Mouse (Mus musculus) CH12.LX (cell line): Measurements from ENCODE around the gene Ppara. TPM values are rescaled to one million over a fixed set of nuclear protein-coding genes. Genes with fewer than 3 reads are reported as not detected.

Experiments used
- DNase-seq: peaks from one replicate; pipeline ENCODE4 v3.0.0-alpha.2; 2013; ENCODE audit errors: extremely low read depth
- H3K27ac ChIP-seq: 2 replicates; pipeline ENCODE4 v1.5.1; 2012; ENCODE audit warnings: low read depth, mild to moderate bottlenecking, control low read depth, moderate library complexity; ENCODE audit not compliant: insufficient read depth
- H3K27me3 ChIP-seq: replicated peaks from 2 replicates; pipeline ENCODE3; 2012; ENCODE audit warnings: inconsistent platforms
- H3K36me3 ChIP-seq, 2 experiments: replicated peaks in 1 of 2; 2 replicates each; pipeline versions ENCODE3 to v1.6.1; 2012; ENCODE audit warnings: inconsistent platforms in 1 of 2, low read length in 1 of 2, mild to moderate bottlenecking in 1 of 2, mixed read lengths in 1 of 2, moderate library complexity in 1 of 2; ENCODE audit not compliant: control insufficient read depth in 1 of 2, insufficient read depth in 1 of 2
- H3K4me1 ChIP-seq, 2 experiments: 2 replicates each; pipeline ENCODE4 v1.6.1; 2012; ENCODE audit warnings: inconsistent platforms in 1 of 2, moderate library complexity in 1 of 2; ENCODE audit not compliant: insufficient read depth in 2 of 2, control insufficient read depth in 1 of 2
- H3K4me2 ChIP-seq: 2 replicates; pipeline ENCODE4 v1.6.1; 2012; ENCODE audit warnings: low read depth, mild to moderate bottlenecking, control low read depth; ENCODE audit not compliant: poor library complexity, insufficient read depth, severe bottlenecking
- H3K4me3 ChIP-seq, 3 experiments: fragments of 150-350 bp in 1 of 3; sonication (generic) in 1 of 3; replicated peaks in 1 of 3; 2 replicates each; pipeline versions ENCODE3 to v1.5.1; 2011 to 2012; ENCODE audit warnings: low read depth in 2 of 3, low read length in 2 of 3, mild to moderate bottlenecking in 2 of 3, moderate library complexity in 2 of 3, control low read depth in 1 of 3, improper control_type of control experiment in 1 of 3, inconsistent platforms in 1 of 3, mixed read lengths in 1 of 3; ENCODE audit not compliant: poor library complexity in 1 of 3
- H3K79me2 ChIP-seq: replicated peaks from 2 replicates; pipeline ENCODE4 v1.6.1; 2012; ENCODE audit warnings: mild to moderate bottlenecking, moderate library complexity; ENCODE audit not compliant: control insufficient read depth, poor library complexity, insufficient read depth, severe bottlenecking; ENCODE audit errors: extremely low read depth
- H3K9ac ChIP-seq: 2 replicates; pipeline ENCODE4 v1.6.1; 2012; ENCODE audit warnings: low read depth, mild to moderate bottlenecking, control low read depth, moderate library complexity; ENCODE audit not compliant: insufficient read depth
- H3K9me3 ChIP-seq: replicated peaks from 2 replicates; pipeline ENCODE3; 2012; ENCODE audit warnings: low read length, inconsistent platforms, mixed read lengths
- BHLHE40 ChIP-seq: IDR thresholded peaks from 2 replicates; pipeline ENCODE4 v1.6.1; 2011; ENCODE audit warnings: mild to moderate bottlenecking, low read depth, low read length, improper control_type of control experiment
- CHD1 ChIP-seq: IDR thresholded peaks from 2 replicates; pipeline ENCODE4 v1.6.1; 2012; ENCODE audit warnings: low read depth, low read length, improper control_type of control experiment, inconsistent platforms
- CHD2 ChIP-seq: IDR thresholded peaks from 2 replicates; pipeline ENCODE4 v1.6.1; 2011; ENCODE audit warnings: low read length, improper control_type of control experiment
- ELF1 ChIP-seq: IDR thresholded peaks from 2 replicates; pipeline ENCODE4 v1.6.1; 2014; ENCODE audit warnings: low read depth, mild to moderate bottlenecking, inconsistent platforms, low read length, improper control_type of control experiment
- EP300 ChIP-seq: IDR thresholded peaks from 2 replicates; pipeline ENCODE4 v1.6.1; 2011; ENCODE audit warnings: low read length, improper control_type of control experiment
- ETS1 ChIP-seq: conservative IDR thresholded peaks from 2 replicates; pipeline ENCODE4 v1.6.1; 2012; ENCODE audit warnings: low read depth, mild to moderate bottlenecking, inconsistent platforms, low read length, improper control_type of control experiment, moderate library complexity
- IRF4 ChIP-seq: IDR thresholded peaks from 2 replicates; pipeline ENCODE4 v1.6.1; 2014; ENCODE audit warnings: low read depth, mild to moderate bottlenecking, inconsistent platforms, low read length, improper control_type of control experiment
- JUN ChIP-seq: IDR thresholded peaks from 2 replicates; pipeline ENCODE4 v1.6.1; 2011; ENCODE audit warnings: low read depth, mild to moderate bottlenecking, low read length, improper control_type of control experiment, moderate library complexity; ENCODE audit not compliant: insufficient read depth
- JUND ChIP-seq: conservative IDR thresholded peaks from 2 replicates; pipeline ENCODE4 v1.6.1; 2011; ENCODE audit warnings: low read depth, low read length, improper control_type of control experiment
- KAT2A ChIP-seq: IDR thresholded peaks from 2 replicates; pipeline ENCODE4 v1.6.1; 2012; ENCODE audit warnings: low read length, improper control_type of control experiment, inconsistent platforms; ENCODE audit not compliant: insufficient replicate concordance
- MAFK ChIP-seq: IDR thresholded peaks from 2 replicates; pipeline ENCODE4 v1.6.1; 2011; ENCODE audit warnings: low read length, improper control_type of control experiment; ENCODE audit not compliant: insufficient replicate concordance
- MAX ChIP-seq: IDR thresholded peaks from 2 replicates; pipeline ENCODE4 v1.6.1; 2011; ENCODE audit warnings: low read length, improper control_type of control experiment
- NELFE ChIP-seq: IDR thresholded peaks from 2 replicates; pipeline ENCODE4 v1.6.1; 2011; ENCODE audit warnings: low read depth, low read length, improper control_type of control experiment
- POLR2AphosphoS2 ChIP-seq: IDR thresholded peaks from 2 replicates; pipeline ENCODE4 v1.6.1; 2011; ENCODE audit warnings: low read depth, low read length, improper control_type of control experiment
- RAD21 ChIP-seq: IDR thresholded peaks from 2 replicates; pipeline ENCODE4 v1.6.1; 2011; ENCODE audit warnings: low read depth, mild to moderate bottlenecking, low read length, improper control_type of control experiment, moderate library complexity
- SIN3A ChIP-seq: IDR thresholded peaks from 2 replicates; pipeline ENCODE4 v1.6.1; 2012; ENCODE audit warnings: low read length, improper control_type of control experiment, inconsistent platforms
- SMC3 ChIP-seq: IDR thresholded peaks from 2 replicates; pipeline ENCODE4 v1.6.1; 2011; ENCODE audit warnings: low read depth, low read length, improper control_type of control experiment
- TBP ChIP-seq: conservative IDR thresholded peaks from 2 replicates; pipeline ENCODE4 v1.6.1; 2011; ENCODE audit warnings: low read depth, low read length, improper control_type of control experiment
- TCF12 ChIP-seq: IDR thresholded peaks from 2 replicates; pipeline ENCODE4 v1.6.1; 2014; ENCODE audit warnings: low read depth, mild to moderate bottlenecking, inconsistent platforms, low read length, improper control_type of control experiment
- USF1 ChIP-seq: IDR thresholded peaks from 2 replicates; pipeline ENCODE4 v1.6.1; 2014; ENCODE audit warnings: low read depth, mild to moderate bottlenecking, inconsistent platforms, low read length, improper control_type of control experiment
- USF2 ChIP-seq: conservative IDR thresholded peaks from 2 replicates; pipeline ENCODE4 v1.6.1; 2011; ENCODE audit warnings: low read depth, low read length, improper control_type of control experiment
- ZC3H11A ChIP-seq: IDR thresholded peaks from 2 replicates; pipeline ENCODE4 v1.6.1; 2012; ENCODE audit warnings: low read depth, mild to moderate bottlenecking, inconsistent platforms, low read length, improper control_type of control experiment
- ZKSCAN1 ChIP-seq: IDR thresholded peaks from 2 replicates; pipeline ENCODE4 v1.6.1; 2012; ENCODE audit warnings: low read depth, inconsistent platforms, low read length, improper control_type of control experiment, borderline replicate concordance
- ZMIZ1 ChIP-seq: IDR thresholded peaks from 2 replicates; pipeline ENCODE4 v1.6.1; 2012; ENCODE audit warnings: low read depth, mild to moderate bottlenecking, inconsistent platforms, low read length, improper control_type of control experiment
- ZNF384 ChIP-seq: IDR thresholded peaks from 2 replicates; pipeline ENCODE4 v1.6.1; 2012; ENCODE audit warnings: low read depth, low read length, improper control_type of control experiment, inconsistent platforms
- dilution Hi-C: fragments of 300-500 bp; cut with MboI; formaldehyde crosslinking; loops from 2 replicates; pipeline ENCODE4 v1.14.3; 2020; ENCODE audit warnings: low sequenced_read_pairs; ENCODE audit not compliant: extremely low pct_unique_long_range_greater_than_20kb, extremely low pct_ligation_motif_present
- in situ Hi-C: fragments of 300-500 bp; cut with MboI; formaldehyde crosslinking; loops from 3 replicates; pipeline ENCODE4 v1.14.3; 2019; ENCODE audit warnings: low sequenced_read_pairs, low pct_ligation_motif_present, low pct_unique_long_range_greater_than_20kb, mixed read lengths
- polyA plus RNA-seq: library from polyadenylated mRNA; unstranded; fragments of >175 nt; gene quantifications from 2 replicates; pipeline ENCODE4 v1.2.1, GENCODE M21; 2012; ENCODE audit warnings: low read depth; ENCODE audit not compliant: insufficient read length
- total RNA-seq, 2 experiments: library from RNA; depleted of rRNA; stranded (reverse); fragments of 300-350 nt in 1 of 2; fragments of >200 nt in 1 of 2; gene quantifications; 2 replicates each; pipeline ENCODE4 v1.2.3; 2012 to 2014

Ppara gene
- total and polyA plus RNA-seq, 3 experiments = not detected

- no peak overlapping the region for H3K4me3 ChIP-seq
- in situ Hi-C loops (loop anchor here (25.0 kb wide), 1 partner anchor 293 kb away; the partner anchor contains the start of gene Celsr1), dilution Hi-C loops (no loop called here)
- no peak overlapping the region for H3K4me2 ChIP-seq
- no peak overlapping the region for H3K27ac ChIP-seq
- no peak for TF ChIP-seq IRF4
- no peak for TF ChIP-seq USF1
- TF ChIP-seq ZMIZ1 = no peak
- no peak for TF ChIP-seq ETS1
- TF ChIP-seq JUN = no peak
- no peak for TF ChIP-seq CHD1
- no peak for TF ChIP-seq POLR2AphosphoS2
- TF ChIP-seq JUND = no peak
- no peak for TF ChIP-seq TBP
- no peak for TF ChIP-seq KAT2A
- no peak for TF ChIP-seq NELFE
- no peak for TF ChIP-seq ZC3H11A
- DNase-seq = no peak
- no peaks in the 10 kb centered on the region for H3K36me3 ChIP-seq
- H3K79me2 ChIP-seq = no peaks in the 10 kb centered on the region
- H3K4me1 ChIP-seq = peaks cover 0 to 6% of the 10 kb centered on the region in 2 experiments; a peak in 2 of 4 replicates
- H3K9me3 ChIP-seq = no peaks in the 10 kb centered on the region
- peaks cover 73% of the 10 kb centered on the region for H3K27me3 ChIP-seq
- no peak overlapping the region for H3K9ac ChIP-seq
These were observed 9.2 kb downstream of the Ppara start for GRCm38 (mm10) chr15:85743946-85744345.

- H3K4me3 ChIP-seq = no peak overlapping the region
- TF ChIP-seq BHLHE40 (no peak), MAFK (no peak), ZKSCAN1 (no peak), IRF4 (no peak), ZNF384 (no peak), JUND (no peak), TBP (no peak), EP300 (no peak), ELF1 (no peak), SIN3A (no peak), USF2 (no peak), SMC3 (no peak), USF1 (no peak), KAT2A (no peak), TCF12 (no peak), CHD2 (no peak), ZMIZ1 (no peak), RAD21 (no peak), MAX (no peak)
- peaks cover 65% of the 10 kb centered on the region for H3K27me3 ChIP-seq
- no peak for DNase-seq
- H3K4me1 ChIP-seq = peaks cover 0 to 10% of the 10 kb centered on the region in 2 experiments; a peak in 2 of 4 replicates
- in situ Hi-C loops (loop anchor here (25.0 kb wide), 1 partner anchor 291 kb away; the partner anchor contains the start of gene Celsr1), dilution Hi-C loops (no loop called here)
- no peak overlapping the region for H3K4me2 ChIP-seq
- no peak overlapping the region for H3K9ac ChIP-seq
- H3K36me3 ChIP-seq = no peaks in the 10 kb centered on the region
- H3K79me2 ChIP-seq = no peaks in the 10 kb centered on the region
- H3K27ac ChIP-seq = no peak overlapping the region
- no peaks in the 10 kb centered on the region for H3K9me3 ChIP-seq
These were observed 11.4 kb downstream of the Ppara start for GRCm38 (mm10) chr15:85746178-85746577.
